In the genomic region with DNA sequence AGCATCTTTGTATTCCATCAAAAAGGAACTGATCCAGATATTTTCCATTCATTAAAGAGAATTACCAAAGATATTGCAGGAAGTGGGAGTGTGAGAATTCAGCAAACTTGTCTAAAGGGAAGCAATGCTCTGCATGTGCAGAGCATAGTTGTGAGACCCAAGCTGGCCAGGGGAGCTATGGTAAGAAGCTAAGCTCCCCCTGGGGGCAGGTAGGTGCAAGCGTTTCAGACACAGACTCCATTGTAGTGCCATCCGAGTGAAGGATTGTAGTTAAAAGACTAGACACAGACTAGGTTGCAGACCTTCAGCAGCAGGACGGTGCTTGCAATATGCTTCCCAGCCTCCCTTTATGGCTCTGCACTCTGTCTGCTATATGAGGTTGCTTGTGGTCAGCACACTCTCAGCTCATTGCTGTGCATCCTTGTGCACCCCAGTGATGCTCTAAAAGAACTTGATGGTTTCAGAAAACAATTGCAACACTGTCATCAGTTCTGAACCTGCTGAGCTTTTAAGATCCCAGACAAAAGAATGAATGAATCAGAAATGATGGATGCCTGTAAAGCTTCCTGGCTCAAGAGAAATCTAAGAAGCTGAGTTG, we compare ENCODE assay signal across 7 mouse cellular contexts.
DNase-seq lines count a peak whose midpoint lies in the region; ATAC-seq and TF ChIP-seq lines count a peak whose summit lies in the region.

No protein-coding gene starts in this region.

- H3K4me1 ChIP-seq in G1E (ENCODE audit: insufficient read depth, low read depth, low read length), result no peaks in the 10 kb centered on the region
- no peaks in the 10 kb centered on the region for H3K4me1 ChIP-seq in midbrain, embryonic 13.5 days (replicated peaks)

- no peak overlapping the region for H3K9ac ChIP-seq in midbrain, embryonic 13.5 days (replicated peaks)

- no peak overlapping the region for H3K4me2 ChIP-seq in midbrain, embryonic 13.5 days (replicated peaks)

- DNase-seq in layer of hippocampus, adult 2 months (ENCODE audit: low spot score in 2 of 2), result no peak
- no peak for DNase-seq in layer of hippocampus, postnatal 14 days (ENCODE audit: low spot score in 2 of 2)
- DNase-seq in G1E (ENCODE audit: low spot score), result no peak
- DNase-seq in embryo, embryonic 10.5 days (ENCODE audit: low spot score), result peak; percentile 50
- DNase-seq in heart, adult 8-10 months (ENCODE audit: low spot score), result no peak

- H3K4me3 ChIP-seq in layer of hippocampus, adult 2 months, result no peak overlapping the region
- H3K4me3 ChIP-seq in G1E (ENCODE audit: low read depth, low read length), result no peak overlapping the region
- H3K4me3 ChIP-seq in midbrain, embryonic 13.5 days (replicated peaks), result no peak overlapping the region

- H3K9me3 ChIP-seq in G1E (replicated peaks), result no peaks in the 10 kb centered on the region
- H3K9me3 ChIP-seq in midbrain, embryonic 13.5 days, result no peaks in the 10 kb centered on the region

- H3K27me3 ChIP-seq in G1E (ENCODE audit: insufficient read depth, low read length), result no peaks in the 10 kb centered on the region
- H3K27me3 ChIP-seq in midbrain, embryonic 13.5 days, result no peaks in the 10 kb centered on the region

- H3K36me3 ChIP-seq in G1E (replicated peaks), result no peaks in the 10 kb centered on the region
- no peaks in the 10 kb centered on the region for H3K36me3 ChIP-seq in midbrain, embryonic 13.5 days

- TF ChIP-seq CTCF in layer of hippocampus, adult 2 months (conservative IDR thresholded peaks at IDR 0.05), result peak; percentile 69
- no peak; the same call in 1 of the 2 replicates for TF ChIP-seq CTCF in G1E (IDR thresholded peaks at IDR 0.05; ENCODE audit: low read depth, low read length)

- WGBS in midbrain, embryonic 13.5 days, result 24% methylated on average over 3 of the region's 3 CpGs

- peak; percentile 45; the same call in 1 of the 2 replicates for ATAC-seq in G1E (ENCODE audit: extremely low read depth, insufficient number of reproducible peaks, low FRiP score, poor library complexity, severe bottlenecking)
- peak; percentile 79; the same call in 1 of the 2 replicates for ATAC-seq in midbrain, embryonic 13.5 days
- no peak for ATAC-seq in granulocyte monocyte progenitor cell, adult 5-6 weeks (replicated peaks; ENCODE audit: poor library complexity, severe bottlenecking)

- H3K27ac ChIP-seq in layer of hippocampus, adult 2 months, result no peak overlapping the region
- H3K27ac ChIP-seq in midbrain, embryonic 13.5 days, result no peak overlapping the region
